Mouse (Mus musculus) kidney, embryonic 16.5 days (tissue): ENCODE measurements at regions not wholly inside any gene's neighbourhood (a gene's known extent, or its start where the extent isn't known, plus 50 kb on each side); places are given as distances from the start of the nearest gene placed in this dataset.

ENCODE experiments used
- ATAC-seq: fragments of 200-750 bp; cut with Nextera tagmentation; 2 replicates; pipeline ENCODE4 v1.8.0; 2017; ENCODE audit warnings: moderate TSS enrichment; ENCODE audit not compliant: low FRiP score, low TSS enrichment
- H3K27ac ChIP-seq: fragments of 300-500 bp; sonication (generic); 2 replicates; pipeline ENCODE4 v1.5.1; 2014; ENCODE audit warnings: low read length
- H3K27me3 ChIP-seq: fragments of 300-500 bp; sonication (generic); 2 replicates; pipeline ENCODE4 v1.6.1; 2014; ENCODE audit warnings: low read length, control low read depth, mixed read lengths; ENCODE audit not compliant: insufficient read depth
- H3K36me3 ChIP-seq: fragments of 300-500 bp; sonication (generic); 2 replicates; pipeline ENCODE4 v1.6.1; 2014; ENCODE audit warnings: low read length, control low read depth, mixed read lengths; ENCODE audit not compliant: insufficient read depth
- H3K4me1 ChIP-seq: fragments of 300-500 bp; sonication (generic); 2 replicates; pipeline ENCODE4 v1.6.1; 2014; ENCODE audit warnings: low read length, control low read depth, mixed read lengths; ENCODE audit not compliant: insufficient read depth
- H3K4me2 ChIP-seq: fragments of 300-500 bp; sonication (generic); replicated peaks from 2 replicates; pipeline ENCODE4 v1.6.1; 2014; ENCODE audit warnings: low read depth, low read length
- H3K4me3 ChIP-seq: fragments of 300-500 bp; sonication (generic); 2 replicates; pipeline ENCODE4 v1.5.1; 2014; ENCODE audit warnings: mild to moderate bottlenecking, low read length
- H3K9ac ChIP-seq: fragments of 300-500 bp; sonication (generic); replicated peaks from 2 replicates; pipeline ENCODE4 v1.6.1; 2014; ENCODE audit warnings: low read length
- H3K9me3 ChIP-seq: fragments of 300-500 bp; sonication (generic); 2 replicates; pipeline ENCODE4 v1.6.1; 2016; ENCODE audit warnings: low read length, control low read depth
- WGBS: fragments of 180-500 bp; shearing (Covaris S2); extraction: QIAGEN DNeasy Blood & Tissue Kit; methylation state at CpG from one replicate; pipeline ENCODE4 v1.1.7; 2014; 5-methylcytosine and 5-hydroxymethylcytosine counted together

- no peak overlapping the region for H3K4me3 ChIP-seq
- no peaks in the 10 kb centered on the region for H3K27me3 ChIP-seq
- no peak overlapping the region for H3K4me2 ChIP-seq
- H3K9me3 ChIP-seq = no peaks in the 10 kb centered on the region
- 87% methylated on average over 2 of the region's 2 CpGs for WGBS
- H3K27ac ChIP-seq = no peak overlapping the region
- ATAC-seq = no peak
- H3K4me1 ChIP-seq = no peaks in the 10 kb centered on the region
- H3K9ac ChIP-seq = no peak overlapping the region
- H3K36me3 ChIP-seq = no peaks in the 10 kb centered on the region
Measured at GRCm38 (mm10) chr8:31616501-31616900, 1812.0 kb upstream of the 5930422O12Rik start.

DNA sequence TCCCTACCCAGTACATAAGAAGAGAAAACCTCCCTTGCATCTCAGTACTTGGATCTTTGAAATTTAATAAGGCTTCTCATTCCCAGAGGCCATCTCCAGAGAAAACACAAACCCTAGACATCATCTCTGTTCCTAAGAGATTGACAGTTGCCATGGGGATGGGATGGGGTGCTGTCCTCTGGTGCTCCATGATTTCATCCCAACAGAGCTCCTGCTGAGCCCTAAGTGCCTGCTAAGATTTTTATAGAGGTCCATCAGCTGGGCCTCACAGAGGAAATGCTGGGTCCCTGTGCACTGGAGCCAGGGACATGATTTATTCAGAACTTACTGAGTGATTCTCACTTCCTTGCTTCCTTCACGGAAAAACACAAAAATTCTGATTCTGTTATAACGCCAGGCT is 1800.8 kb upstream of the 5930422O12Rik start:
- H3K36me3 ChIP-seq = no peaks in the 10 kb centered on the region
- H3K9me3 ChIP-seq = no peaks in the 10 kb centered on the region
- no peak overlapping the region for H3K4me2 ChIP-seq
- no peak overlapping the region for H3K27ac ChIP-seq
- no peaks in the 10 kb centered on the region for H3K4me1 ChIP-seq
- no peak overlapping the region for H3K9ac ChIP-seq
- H3K27me3 ChIP-seq = no peaks in the 10 kb centered on the region
- no peak for ATAC-seq
- H3K4me3 ChIP-seq = no peak overlapping the region
- WGBS = 45% methylated on average over 2 of the region's 2 CpGs

GRCm38 (mm10) chr8:31628146-31628545 is 1800.4 kb upstream of the 5930422O12Rik start:
- 74% methylated on average over 2 of the region's 2 CpGs for WGBS
- Histone ChIP-seq H3K9ac (no peak overlapping the region), H3K4me3 (no peak overlapping the region), H3K36me3 (no peaks in the 10 kb centered on the region), H3K27ac (no peak overlapping the region), H3K27me3 (no peaks in the 10 kb centered on the region), H3K9me3 (no peaks in the 10 kb centered on the region), H3K4me2 (no peak overlapping the region), H3K4me1 (no peaks in the 10 kb centered on the region)
- ATAC-seq = no peak

DNA sequence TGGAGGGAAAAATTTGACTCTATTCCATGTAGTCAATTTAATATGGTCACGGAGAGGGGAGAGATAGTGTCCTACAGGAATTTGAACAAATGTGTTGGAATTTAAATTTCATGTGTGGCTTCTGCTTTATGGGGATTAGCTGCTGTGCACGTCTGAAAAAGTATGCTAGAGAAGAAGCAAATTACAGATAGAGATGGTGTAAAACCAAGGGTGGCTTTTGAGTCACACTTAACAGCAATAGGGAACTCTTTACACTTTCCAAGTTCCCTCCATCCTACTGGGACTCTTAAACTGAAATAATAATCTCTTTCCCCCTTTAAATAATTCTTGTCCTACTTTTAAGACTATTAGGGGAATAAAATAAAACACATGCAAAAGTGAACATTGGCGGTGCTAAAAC is 1790.1 kb upstream of the 5930422O12Rik start:
- Histone ChIP-seq H3K27me3 (no peaks in the 10 kb centered on the region), H3K36me3 (no peaks in the 10 kb centered on the region), H3K4me1 (no peaks in the 10 kb centered on the region), H3K27ac (no peak overlapping the region), H3K4me3 (no peak overlapping the region), H3K9me3 (no peaks in the 10 kb centered on the region), H3K4me2 (no peak overlapping the region), H3K9ac (no peak overlapping the region)
- ATAC-seq = no peak
- 86% methylated on average over 3 of the region's 3 CpGs for WGBS

DNA sequence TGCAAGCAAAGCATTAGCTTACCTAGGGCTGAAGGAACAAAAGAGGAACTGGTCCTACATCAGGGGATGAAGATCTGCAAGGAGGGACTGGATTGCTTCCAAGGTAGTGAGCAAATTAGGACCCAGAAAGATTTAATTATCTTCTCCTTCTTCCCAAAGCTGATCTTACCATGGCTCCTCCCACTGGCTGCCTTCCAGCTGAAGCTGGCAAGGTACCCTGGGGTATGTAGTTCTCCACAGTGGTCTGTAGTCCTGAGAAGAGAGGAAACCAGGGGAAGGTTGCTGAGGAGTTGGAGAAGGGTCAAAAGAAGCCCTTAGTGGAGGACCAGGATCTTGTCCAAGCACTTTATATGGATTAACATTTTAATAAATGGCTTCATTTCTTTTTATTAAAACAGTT is 1764.8 kb upstream of the 5930422O12Rik start:
- H3K36me3 ChIP-seq = no peaks in the 10 kb centered on the region
- no peak overlapping the region for H3K4me3 ChIP-seq
- H3K4me1 ChIP-seq = no peaks in the 10 kb centered on the region
- no peak for ATAC-seq
- no peak overlapping the region for H3K4me2 ChIP-seq
- H3K9me3 ChIP-seq = no peaks in the 10 kb centered on the region
- H3K27ac ChIP-seq = no peak overlapping the region
- no peak overlapping the region for H3K9ac ChIP-seq
- H3K27me3 ChIP-seq = no peaks in the 10 kb centered on the region

DNA sequence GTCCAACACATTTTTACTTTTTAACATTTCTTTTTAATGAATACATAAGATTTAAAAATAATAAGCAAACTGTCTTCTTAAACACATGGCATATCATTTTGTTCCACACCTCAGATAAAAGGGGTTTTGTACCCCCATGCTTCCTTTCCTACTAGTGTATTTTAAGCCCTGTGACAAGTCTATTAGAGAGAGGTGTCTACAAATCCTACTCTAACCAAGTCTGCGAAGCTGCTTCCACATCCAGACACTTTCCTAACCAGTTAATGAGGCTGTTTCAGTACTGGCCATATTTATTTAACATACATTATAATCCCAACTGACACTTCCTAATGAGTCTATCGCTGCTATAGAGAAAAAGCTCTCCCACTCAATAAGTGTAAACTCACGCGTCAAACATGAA is 1763.0 kb upstream of the 5930422O12Rik start:
- no peak overlapping the region for H3K4me2 ChIP-seq
- no peaks in the 10 kb centered on the region for H3K9me3 ChIP-seq
- no peak overlapping the region for H3K9ac ChIP-seq
- no peak overlapping the region for H3K4me3 ChIP-seq
- H3K36me3 ChIP-seq = no peaks in the 10 kb centered on the region
- WGBS = 85% methylated on average over 4 of the region's 4 CpGs
- H3K27me3 ChIP-seq = no peaks in the 10 kb centered on the region
- H3K27ac ChIP-seq = no peak overlapping the region
- no peak for ATAC-seq
- H3K4me1 ChIP-seq = no peaks in the 10 kb centered on the region

GRCm38 (mm10) chr8:31704168-31704567 is 1724.3 kb upstream of the 5930422O12Rik start:
- no peaks in the 10 kb centered on the region for H3K4me1 ChIP-seq
- H3K9me3 ChIP-seq = no peaks in the 10 kb centered on the region
- no peak overlapping the region for H3K27ac ChIP-seq
- H3K36me3 ChIP-seq = no peaks in the 10 kb centered on the region
- no peak for ATAC-seq
- no peak overlapping the region for H3K4me2 ChIP-seq
- H3K9ac ChIP-seq = no peak overlapping the region
- H3K4me3 ChIP-seq = no peak overlapping the region
- H3K27me3 ChIP-seq = no peaks in the 10 kb centered on the region
- WGBS = 67% methylated on average over 2 of the region's 2 CpGs

DNA sequence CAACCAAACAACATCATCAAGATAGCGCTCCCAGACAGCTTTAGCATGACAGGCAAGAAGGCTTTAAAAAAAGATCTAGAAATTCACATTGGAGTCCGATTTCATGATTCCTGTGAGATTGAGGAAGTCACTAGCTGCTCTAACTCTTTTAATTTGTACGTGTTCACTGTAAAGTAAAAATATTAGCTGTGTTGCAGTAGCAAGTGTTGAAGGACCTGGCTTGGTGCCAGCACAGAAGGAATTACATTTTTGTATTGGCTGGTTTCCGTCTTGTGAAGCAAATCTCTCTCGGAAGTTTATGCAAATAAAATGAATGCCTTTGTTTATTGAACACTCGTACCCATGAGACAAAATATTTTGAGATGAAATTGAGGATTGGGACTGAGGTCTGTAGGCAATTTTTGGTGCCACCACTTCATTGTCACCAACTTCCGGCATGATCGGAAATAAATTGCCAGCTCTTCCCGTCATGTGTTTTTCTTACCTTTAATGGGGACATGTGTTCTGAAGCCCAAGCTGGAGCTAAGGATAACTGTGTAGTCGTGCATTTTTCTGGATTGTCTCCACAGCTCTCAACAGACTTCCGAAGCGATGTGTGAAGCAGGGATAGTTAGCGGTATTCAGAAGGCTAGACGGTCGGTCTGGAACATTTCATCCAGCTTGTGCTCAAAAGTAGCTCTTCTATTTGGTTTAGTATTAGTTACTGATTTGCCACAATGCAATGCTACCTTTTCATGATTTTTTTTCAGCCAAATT is 1715.0 kb upstream of the 5930422O12Rik start:
- Histone ChIP-seq H3K4me1 (no peaks in the 10 kb centered on the region), H3K9me3 (no peaks in the 10 kb centered on the region), H3K27ac (no peak overlapping the region), H3K9ac (no peak overlapping the region), H3K4me2 (no peak overlapping the region), H3K4me3 (no peak overlapping the region), H3K36me3 (no peaks in the 10 kb centered on the region), H3K27me3 (no peaks in the 10 kb centered on the region)
- WGBS = 80% methylated on average over 15 of the region's 15 CpGs
- ATAC-seq = no peak

- H3K9ac ChIP-seq = no peak overlapping the region
- no peak overlapping the region for H3K4me2 ChIP-seq
- no peaks in the 10 kb centered on the region for H3K36me3 ChIP-seq
- H3K9me3 ChIP-seq = no peaks in the 10 kb centered on the region
- no peaks in the 10 kb centered on the region for H3K4me1 ChIP-seq
- WGBS = 79% methylated on average over 2 of the region's 2 CpGs
- no peak overlapping the region for H3K27ac ChIP-seq
- no peaks in the 10 kb centered on the region for H3K27me3 ChIP-seq
- ATAC-seq = no peak
- H3K4me3 ChIP-seq = no peak overlapping the region
Measured at GRCm38 (mm10) chr8:31714077-31714458, 1714.4 kb upstream of the 5930422O12Rik start.

DNA sequence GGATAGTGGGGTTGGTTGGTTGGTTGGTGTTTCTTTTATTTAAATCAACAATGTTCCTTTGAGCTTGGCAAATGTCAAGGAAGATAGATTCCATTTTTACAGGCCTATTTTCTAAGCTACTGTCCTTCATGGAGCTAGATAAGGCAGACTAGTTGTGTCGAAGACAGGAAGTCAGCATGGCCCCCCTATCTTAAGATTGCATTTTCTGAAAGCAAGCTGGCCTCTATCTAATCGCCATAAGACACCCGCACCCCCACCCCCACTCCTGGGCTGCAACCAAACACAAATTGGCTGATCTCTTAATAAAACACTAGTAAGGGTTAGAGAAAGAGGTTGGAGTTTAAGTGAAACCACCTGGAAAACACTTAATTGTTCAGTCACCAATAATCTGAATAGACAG is 1708.5 kb upstream of the 5930422O12Rik start:
- Histone ChIP-seq H3K4me1 (no peaks in the 10 kb centered on the region), H3K4me2 (no peak overlapping the region), H3K27ac (no peak overlapping the region), H3K9ac (no peak overlapping the region), H3K9me3 (no peaks in the 10 kb centered on the region; the same call in 1 of the 2 replicates), H3K4me3 (no peak overlapping the region), H3K36me3 (no peaks in the 10 kb centered on the region), H3K27me3 (no peaks in the 10 kb centered on the region)
- no peak for ATAC-seq
- WGBS = 67% methylated on average over 3 of the region's 3 CpGs
